Mouse (Mus musculus) liver, embryonic 13.5 days (tissue): ENCODE measurements around the gene Etl4. TPM values are rescaled to one million over a fixed set of nuclear protein-coding genes. Genes with fewer than 3 reads are reported as not detected.

Source experiments
- ATAC-seq: fragments of 200-750 bp; cut with Nextera tagmentation; 2 replicates; pipeline ENCODE4 v1.8.0; 2017; ENCODE audit warnings: low read depth, mild to moderate bottlenecking, moderate number of reproducible peaks, moderate library complexity
- DNase-seq: peaks from one replicate; pipeline ENCODE4 v3.0.0; 2022
- H3K27ac ChIP-seq: fragments of 300-500 bp; sonication (generic); 2 replicates; pipeline ENCODE4 v1.5.1; 2015; ENCODE audit warnings: moderate library complexity, mild to moderate bottlenecking, inconsistent platforms
- H3K27me3 ChIP-seq: fragments of 300-500 bp; sonication (generic); 2 replicates; pipeline ENCODE4 v1.6.1; 2015; ENCODE audit warnings: mild to moderate bottlenecking, inconsistent platforms
- H3K36me3 ChIP-seq: fragments of 300-500 bp; sonication (generic); 2 replicates; pipeline ENCODE4 v1.6.1; 2015; ENCODE audit warnings: mild to moderate bottlenecking, inconsistent platforms
- H3K4me1 ChIP-seq: fragments of 300-500 bp; sonication (generic); replicated peaks from 2 replicates; pipeline ENCODE4 v1.6.1; 2015; ENCODE audit warnings: inconsistent platforms
- H3K4me2 ChIP-seq: fragments of 300-500 bp; sonication (generic); 2 replicates; pipeline ENCODE4 v1.6.1; 2015; ENCODE audit warnings: inconsistent platforms, mild to moderate bottlenecking, moderate library complexity
- H3K4me3 ChIP-seq: fragments of 300-500 bp; sonication (generic); replicated peaks from 2 replicates; pipeline ENCODE4 v1.5.1; 2015; ENCODE audit warnings: mild to moderate bottlenecking, inconsistent platforms
- H3K9ac ChIP-seq: fragments of 300-500 bp; sonication (generic); 2 replicates; pipeline ENCODE4 v1.6.1; 2015; ENCODE audit warnings: mild to moderate bottlenecking, inconsistent platforms
- H3K9me3 ChIP-seq: fragments of 300-500 bp; sonication (generic); replicated peaks from 2 replicates; pipeline ENCODE4 v1.6.1; 2016; ENCODE audit warnings: inconsistent platforms
- WGBS: fragments of 180-500 bp; shearing (Covaris S2); methylation state at CpG from one replicate; pipeline ENCODE4 v1.1.7; 2015; ENCODE audit not compliant: insufficient replicate concordance; 5-methylcytosine and 5-hydroxymethylcytosine counted together
- polyA plus RNA-seq: library from polyadenylated mRNA; unstranded; fragments of >200 nt; fragmentation: Nextera tagmentation; extraction: Ambion mirVana; gene quantifications from 2 replicates; pipeline ENCODE4 v1.2.1, GENCODE M21; 2015

The Etl4 gene
- polyA plus RNA-seq, 1 experiment from 2014 or later = 2.7 TPM

DNA sequence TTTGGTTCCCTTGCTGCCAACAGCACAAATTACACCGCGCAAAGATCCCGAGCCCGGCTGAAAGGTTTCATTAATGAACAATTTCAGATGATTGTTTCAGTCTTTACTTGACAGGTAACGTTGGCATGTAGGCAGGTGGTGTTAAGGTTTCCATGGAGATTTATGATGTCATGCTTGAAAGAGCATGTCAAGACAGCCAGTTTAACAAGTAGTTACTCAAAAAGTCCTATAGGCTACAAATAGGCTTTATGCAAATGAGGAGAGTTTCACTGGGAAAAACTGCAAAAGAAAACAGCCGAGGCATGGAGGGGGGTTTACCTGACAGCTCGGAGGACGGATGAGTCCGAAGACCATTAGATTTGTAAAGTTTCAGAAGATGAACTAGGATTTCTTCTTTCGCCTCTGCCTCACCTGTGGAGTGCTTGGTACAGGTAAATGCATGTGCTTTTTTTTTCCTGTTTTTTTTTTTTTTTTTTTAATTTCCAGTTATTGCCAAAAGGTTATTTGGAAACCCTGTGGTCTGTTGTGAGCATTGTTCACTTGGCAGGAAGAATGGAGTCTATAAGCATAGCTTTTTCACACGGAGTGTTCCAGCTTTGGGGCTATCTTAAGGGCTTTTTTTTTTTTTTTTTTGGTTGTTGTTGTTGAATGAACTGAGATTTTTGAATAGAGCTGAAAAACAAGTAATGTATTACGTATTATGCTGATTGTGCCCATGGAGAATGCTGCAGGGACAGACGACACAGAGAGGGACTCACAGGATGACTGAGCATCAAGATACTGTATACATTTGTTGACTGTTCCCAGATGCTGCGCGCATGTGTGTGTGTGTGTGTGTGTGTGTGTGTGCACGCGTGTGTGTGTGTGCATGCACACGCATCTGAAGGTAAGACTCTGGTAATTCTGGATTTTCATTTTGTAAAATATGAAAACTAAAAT is 638.4 kb downstream of the Etl4 start:
- DNase-seq = no peak
- ATAC-seq = no peak

DNA sequence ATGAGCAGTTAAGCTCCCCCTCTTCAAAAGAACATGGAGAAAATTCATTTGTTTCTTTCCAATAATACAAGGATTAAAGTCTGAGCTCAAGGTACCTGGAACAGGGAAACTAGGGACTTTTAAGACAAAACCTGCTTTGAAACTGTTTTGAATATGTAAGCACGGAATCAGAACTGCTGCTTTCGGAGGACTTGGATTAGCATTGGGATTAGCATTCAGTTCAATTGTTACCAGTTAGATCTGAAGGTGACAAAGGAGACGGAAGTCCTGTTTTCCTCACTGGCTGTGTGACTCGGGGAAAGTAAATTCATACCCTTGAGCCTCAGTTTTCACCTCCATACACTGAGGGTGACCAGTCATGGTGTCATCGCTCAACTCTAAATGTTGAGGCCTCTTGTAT is 639.5 kb downstream of the Etl4 start:
- H3K9me3 ChIP-seq = no peaks in the 10 kb centered on the region
- H3K4me3 ChIP-seq = no peak overlapping the region
- ATAC-seq (no peak), DNase-seq (no peak)
- WGBS = 61% methylated on average over 5 of the region's 5 CpGs
- H3K4me2 ChIP-seq = no peak overlapping the region
- H3K9ac ChIP-seq = no peak overlapping the region
- peaks cover 10% of the 10 kb centered on the region; the same call in 1 of the 2 replicates for H3K4me1 ChIP-seq
- H3K36me3 ChIP-seq = no peaks in the 10 kb centered on the region
- H3K27ac ChIP-seq = no peak overlapping the region
- no peaks in the 10 kb centered on the region for H3K27me3 ChIP-seq

More for the DNA sequence above, 638.4 kb downstream of the Etl4 start:
- no peaks in the 10 kb centered on the region for H3K27me3 ChIP-seq
- H3K9ac ChIP-seq = no peak overlapping the region
- H3K4me3 ChIP-seq = peak overlapping the region; percentile 18
- H3K4me1 ChIP-seq = peaks cover 10% of the 10 kb centered on the region; the same call in 1 of the 2 replicates
- WGBS = 44% methylated on average over 18 of the region's 18 CpGs
- no peak overlapping the region for H3K27ac ChIP-seq
- no peaks in the 10 kb centered on the region for H3K36me3 ChIP-seq
- peak overlapping the region; percentile 43 for H3K4me2 ChIP-seq
- H3K9me3 ChIP-seq = no peaks in the 10 kb centered on the region

- no peaks in the 10 kb centered on the region for H3K27me3 ChIP-seq
- H3K36me3 ChIP-seq = no peaks in the 10 kb centered on the region
- no peak overlapping the region for H3K27ac ChIP-seq
- 40% methylated on average over 1 of the region's 1 CpGs for WGBS
- no peak overlapping the region for H3K9ac ChIP-seq
- H3K4me3 ChIP-seq = no peak overlapping the region
- peaks cover 10% of the 10 kb centered on the region; the same call in 1 of the 2 replicates for H3K4me1 ChIP-seq
- ATAC-seq (no peak), DNase-seq (no peak)
- H3K9me3 ChIP-seq = no peaks in the 10 kb centered on the region
- H3K4me2 ChIP-seq = no peak overlapping the region
Measured at GRCm38 (mm10) chr2:20549996-20550395, 640.4 kb downstream of the Etl4 start.

- H3K9me3 ChIP-seq = no peaks in the 10 kb centered on the region
- no peak overlapping the region for H3K9ac ChIP-seq
- H3K4me1 ChIP-seq = no peaks in the 10 kb centered on the region
- ATAC-seq = no peak
- no peaks in the 10 kb centered on the region for H3K36me3 ChIP-seq
- no peak overlapping the region for H3K4me3 ChIP-seq
- 42% methylated on average over 3 of the region's 3 CpGs for WGBS
- no peak for DNase-seq
- H3K27ac ChIP-seq = no peak overlapping the region
- H3K27me3 ChIP-seq = no peaks in the 10 kb centered on the region
- no peak overlapping the region for H3K4me2 ChIP-seq
Measured at GRCm38 (mm10) chr2:20555706-20556105, 646.1 kb downstream of the Etl4 start.

GRCm38 (mm10) chr2:20559083-20559482 is 649.5 kb downstream of the Etl4 start:
- no peaks in the 10 kb centered on the region for H3K9me3 ChIP-seq
- H3K27me3 ChIP-seq = no peaks in the 10 kb centered on the region
- no peak overlapping the region for H3K4me2 ChIP-seq
- WGBS = 73% methylated on average over 5 of the region's 5 CpGs
- no peak for DNase-seq
- no peaks in the 10 kb centered on the region for H3K36me3 ChIP-seq
- H3K27ac ChIP-seq = no peak overlapping the region
- no peak overlapping the region for H3K9ac ChIP-seq
- ATAC-seq = no peak
- no peak overlapping the region for H3K4me3 ChIP-seq
- H3K4me1 ChIP-seq = no peaks in the 10 kb centered on the region

DNA sequence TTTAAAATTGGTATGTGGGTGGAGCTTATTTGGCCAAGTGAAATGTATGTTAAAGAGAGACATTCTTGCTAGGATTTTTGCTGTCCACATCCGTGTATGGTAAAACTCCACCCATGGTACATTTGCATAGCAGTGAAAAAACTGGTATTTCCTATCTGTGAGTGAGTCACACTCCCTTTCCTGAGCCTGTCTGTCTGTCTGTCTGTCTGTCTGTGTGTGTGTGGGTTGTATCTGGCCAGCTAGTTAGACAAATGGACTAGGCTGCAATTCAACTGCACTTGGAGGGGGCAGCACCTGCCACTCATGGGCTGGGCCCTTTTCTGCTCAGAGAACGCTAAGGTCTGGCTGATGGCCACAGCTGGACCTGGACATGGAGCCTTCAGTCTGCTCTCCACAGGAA is 650.1 kb downstream of the Etl4 start:
- Histone ChIP-seq H3K27ac (no peak overlapping the region), H3K4me3 (no peak overlapping the region), H3K9ac (no peak overlapping the region), H3K36me3 (no peaks in the 10 kb centered on the region), H3K9me3 (no peaks in the 10 kb centered on the region), H3K4me1 (no peaks in the 10 kb centered on the region), H3K4me2 (no peak overlapping the region), H3K27me3 (no peaks in the 10 kb centered on the region)
- 39% methylated on average over 2 of the region's 2 CpGs for WGBS
- DNase-seq (no peak), ATAC-seq (no peak)

DNA sequence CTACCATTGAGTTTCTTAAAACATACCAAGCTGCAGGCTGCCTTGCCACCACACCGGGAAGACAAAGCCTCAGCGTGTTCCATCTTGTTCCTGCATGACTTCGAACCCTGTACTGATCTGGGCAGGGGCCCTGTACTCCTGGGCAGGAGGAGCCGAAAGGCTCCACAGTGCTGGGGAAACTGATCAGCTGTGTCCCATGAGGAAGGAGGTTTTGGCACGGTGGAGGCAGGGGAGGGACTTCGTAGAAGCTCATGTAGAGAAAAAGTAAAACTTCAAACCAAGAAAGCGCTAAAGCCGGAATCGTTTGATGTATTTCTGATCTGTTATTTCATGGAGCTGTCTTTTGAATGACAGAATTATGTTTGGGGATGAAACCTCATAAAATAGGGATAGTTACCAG is 651.0 kb downstream of the Etl4 start:
- Histone ChIP-seq H3K27me3 (no peaks in the 10 kb centered on the region), H3K9me3 (no peaks in the 10 kb centered on the region), H3K27ac (no peak overlapping the region), H3K4me2 (no peak overlapping the region), H3K36me3 (no peaks in the 10 kb centered on the region), H3K9ac (no peak overlapping the region), H3K4me3 (no peak overlapping the region), H3K4me1 (no peaks in the 10 kb centered on the region)
- DNase-seq (no peak), ATAC-seq (no peak)
- WGBS = 79% methylated on average over 9 of the region's 9 CpGs

DNA sequence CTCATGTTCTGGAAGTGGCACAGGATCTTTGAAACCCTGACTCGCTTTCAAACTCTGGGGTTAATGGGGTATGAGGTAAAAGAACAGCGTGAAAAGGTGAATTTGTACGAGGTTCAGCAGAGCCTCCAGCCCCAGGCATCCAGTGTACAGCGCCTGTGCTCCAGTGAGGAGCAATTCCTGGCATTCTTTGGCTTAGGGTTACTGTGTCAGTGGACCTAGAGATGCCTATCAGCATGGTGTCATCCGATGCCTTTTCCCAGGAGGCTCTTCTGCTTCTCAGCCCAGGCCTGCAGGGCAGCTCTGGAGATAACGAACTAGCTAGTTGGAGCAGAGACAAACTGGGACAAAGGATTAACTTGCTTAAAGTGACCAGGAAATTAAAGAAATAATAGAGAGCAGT is 653.5 kb downstream of the Etl4 start:
- WGBS = 44% methylated on average over 6 of the region's 6 CpGs
- H3K36me3 ChIP-seq = no peaks in the 10 kb centered on the region
- H3K9me3 ChIP-seq = no peaks in the 10 kb centered on the region
- H3K4me2 ChIP-seq = no peak overlapping the region
- H3K4me3 ChIP-seq = no peak overlapping the region
- no peak overlapping the region for H3K27ac ChIP-seq
- H3K9ac ChIP-seq = no peak overlapping the region
- H3K27me3 ChIP-seq = no peaks in the 10 kb centered on the region
- H3K4me1 ChIP-seq = no peaks in the 10 kb centered on the region
- DNase-seq (no peak), ATAC-seq (no peak)

- H3K36me3 ChIP-seq = no peaks in the 10 kb centered on the region
- no peak overlapping the region for H3K4me3 ChIP-seq
- H3K27me3 ChIP-seq = no peaks in the 10 kb centered on the region
- H3K4me1 ChIP-seq = no peaks in the 10 kb centered on the region
- H3K9me3 ChIP-seq = no peaks in the 10 kb centered on the region
- 65% methylated on average over 1 of the region's 1 CpGs for WGBS
- H3K27ac ChIP-seq = no peak overlapping the region
- DNase-seq (no peak), ATAC-seq (no peak)
- H3K4me2 ChIP-seq = no peak overlapping the region
- H3K9ac ChIP-seq = no peak overlapping the region
Measured at GRCm38 (mm10) chr2:20568456-20568855, 658.9 kb downstream of the Etl4 start.

DNA sequence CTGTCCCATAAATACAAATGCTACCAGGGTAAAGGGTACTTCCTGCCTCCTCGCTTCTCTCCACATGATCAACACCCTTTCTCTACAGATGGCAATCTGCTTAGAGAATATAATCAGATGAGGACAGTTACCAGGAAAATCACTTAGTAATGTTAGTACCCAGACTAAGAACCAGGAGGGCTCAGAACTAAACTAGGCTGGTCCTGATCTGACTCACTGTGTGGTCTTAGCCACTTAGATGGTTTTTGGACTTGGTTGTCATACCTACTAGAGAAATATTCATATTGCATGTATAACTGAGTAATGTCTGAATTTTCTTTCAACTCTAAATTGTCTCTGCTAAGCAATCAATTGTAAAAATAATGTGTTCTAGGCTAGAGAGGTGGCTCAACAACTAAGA is 662.4 kb downstream of the Etl4 start:
- Histone ChIP-seq H3K9ac (no peak overlapping the region), H3K27ac (no peak overlapping the region), H3K27me3 (no peaks in the 10 kb centered on the region), H3K36me3 (no peaks in the 10 kb centered on the region), H3K4me3 (no peak overlapping the region), H3K4me1 (no peaks in the 10 kb centered on the region), H3K4me2 (no peak overlapping the region), H3K9me3 (no peaks in the 10 kb centered on the region)
- no peak for DNase-seq
- 57% methylated on average over 1 of the region's 1 CpGs for WGBS
- no peak for ATAC-seq

DNA sequence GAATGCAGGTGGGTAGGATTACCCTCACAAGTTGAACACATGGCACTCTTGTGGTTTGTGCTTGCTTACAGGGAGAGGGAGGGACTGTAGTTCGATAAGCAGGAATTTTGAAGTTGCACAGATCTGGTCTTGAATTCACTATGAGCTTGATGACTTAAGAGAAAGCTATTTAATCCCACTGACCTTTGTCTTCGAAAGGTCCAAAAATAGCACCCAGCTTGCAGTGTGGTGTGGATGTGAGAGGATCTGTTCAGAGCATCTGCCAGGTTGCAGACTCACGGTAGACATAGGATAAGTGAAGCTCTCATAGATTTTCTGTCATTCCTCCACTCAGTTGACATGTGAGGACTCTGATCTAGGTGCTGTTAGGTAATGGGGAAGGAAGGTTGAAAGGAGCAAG is 670.8 kb downstream of the Etl4 start:
- DNase-seq (no peak), ATAC-seq (no peak)
- no peaks in the 10 kb centered on the region for H3K9me3 ChIP-seq
- H3K27me3 ChIP-seq = no peaks in the 10 kb centered on the region
- no peak overlapping the region for H3K4me3 ChIP-seq
- 57% methylated on average over 3 of the region's 3 CpGs for WGBS
- H3K4me2 ChIP-seq = no peak overlapping the region
- H3K9ac ChIP-seq = no peak overlapping the region
- no peaks in the 10 kb centered on the region for H3K36me3 ChIP-seq
- 0 out of 2 replicates have a peak, but pooled peaks cover 5% of the 10 kb centered on the region for H3K4me1 ChIP-seq
- H3K27ac ChIP-seq = no peak overlapping the region

DNA sequence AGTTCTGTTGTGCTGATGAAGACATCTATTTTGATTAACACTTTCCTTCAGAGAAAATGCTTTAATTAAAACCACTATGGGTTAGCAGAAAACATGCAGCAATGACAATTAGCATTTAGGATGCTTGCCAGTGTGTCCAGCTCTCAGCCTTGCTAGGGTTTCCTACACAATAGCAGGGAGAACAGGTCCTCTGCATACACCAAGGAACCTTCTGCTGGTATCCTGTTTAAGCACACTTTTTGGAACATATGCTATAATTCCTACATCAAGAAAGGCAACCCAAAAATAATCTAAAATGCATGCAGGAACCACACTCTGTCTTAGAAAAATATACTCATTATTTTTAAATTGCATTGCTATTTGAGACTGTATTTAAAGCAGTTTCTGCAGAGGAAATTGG is 673.5 kb downstream of the Etl4 start:
- DNase-seq = no peak
- 0 out of 2 replicates have a peak, but pooled peaks cover 5% of the 10 kb centered on the region for H3K4me1 ChIP-seq
- no peak for ATAC-seq
- H3K36me3 ChIP-seq = no peaks in the 10 kb centered on the region
- H3K9me3 ChIP-seq = no peaks in the 10 kb centered on the region
- H3K4me2 ChIP-seq = no peak overlapping the region
- no peak overlapping the region for H3K27ac ChIP-seq
- no peak overlapping the region for H3K4me3 ChIP-seq
- no peak overlapping the region for H3K9ac ChIP-seq
- H3K27me3 ChIP-seq = no peaks in the 10 kb centered on the region
